Mouse (Mus musculus) mature B cell (primary cell): ENCODE measurements around the gene Rgs6.

Source experiments
- in situ Hi-C: fragments of 300-500 bp; cut with MboI; formaldehyde crosslinking; loops from 2 replicates; pipeline ENCODE4 v1.14.3; 2019

Rgs6 gene

DNA sequence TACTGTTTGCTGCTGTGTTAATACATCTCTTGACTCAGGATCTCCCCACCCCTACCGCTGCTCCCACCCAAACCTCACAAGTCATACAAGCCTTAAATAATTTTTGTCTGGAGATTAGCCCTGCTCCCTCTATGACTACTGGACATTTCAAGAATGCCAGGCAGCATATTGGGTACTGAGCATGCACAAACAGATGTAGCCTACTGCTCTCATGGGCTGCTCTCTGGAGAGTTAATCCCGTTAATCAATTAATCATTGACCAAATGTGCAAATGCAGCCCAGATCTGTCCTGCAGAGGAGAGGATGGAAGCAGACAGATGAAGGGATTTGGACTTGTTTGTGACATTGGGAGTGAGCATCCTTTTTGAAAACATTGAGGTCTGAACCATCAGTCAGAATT lies at the start of gene Rgs6:
TSS of gene Rgs6 (plus strand) at position 276 of the 400 bp plus-strand sequence.
- in situ Hi-C loops, result no loop called here

DNA sequence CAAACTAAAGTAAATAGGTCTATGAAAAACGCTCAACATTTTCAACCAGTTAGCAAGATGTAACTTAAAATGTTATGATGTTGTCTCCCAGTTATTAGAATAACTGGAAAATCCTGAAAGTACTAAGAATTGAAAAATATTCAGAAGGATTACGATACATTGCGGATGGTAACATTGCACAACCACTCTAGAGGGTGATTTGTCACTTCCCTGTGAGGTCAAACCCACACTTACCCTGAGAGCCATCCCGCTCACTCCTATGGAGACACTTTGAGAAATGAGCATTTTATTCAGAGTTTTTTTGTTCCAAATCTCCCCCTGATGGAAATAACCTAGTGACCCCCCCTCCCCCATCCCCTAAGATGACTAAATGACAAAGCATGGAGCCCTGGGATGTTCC lies 41.0 kb upstream of the Rgs6 start:
- in situ Hi-C loops, result no loop called here

DNA sequence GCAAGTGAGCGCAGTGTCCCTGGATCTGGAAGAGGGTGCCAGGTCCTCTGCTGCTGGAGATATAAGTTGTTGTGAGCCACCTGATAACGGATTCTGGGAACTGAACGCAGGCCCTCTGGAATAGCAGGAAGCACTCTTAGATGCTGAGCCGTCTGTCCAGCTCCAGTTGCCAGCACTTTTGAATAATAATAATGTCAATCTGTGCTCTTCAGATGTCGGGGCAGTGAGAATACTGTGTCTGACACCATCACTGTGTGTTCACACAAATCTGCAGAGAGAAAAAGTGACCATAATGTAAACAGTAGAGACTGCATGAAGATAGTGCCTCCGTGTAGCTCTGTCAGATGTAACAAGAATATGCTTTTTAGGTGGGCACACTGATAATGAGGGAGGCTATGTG lies 38.9 kb upstream of the Rgs6 start:
- in situ Hi-C loops, result no loop called here

DNA sequence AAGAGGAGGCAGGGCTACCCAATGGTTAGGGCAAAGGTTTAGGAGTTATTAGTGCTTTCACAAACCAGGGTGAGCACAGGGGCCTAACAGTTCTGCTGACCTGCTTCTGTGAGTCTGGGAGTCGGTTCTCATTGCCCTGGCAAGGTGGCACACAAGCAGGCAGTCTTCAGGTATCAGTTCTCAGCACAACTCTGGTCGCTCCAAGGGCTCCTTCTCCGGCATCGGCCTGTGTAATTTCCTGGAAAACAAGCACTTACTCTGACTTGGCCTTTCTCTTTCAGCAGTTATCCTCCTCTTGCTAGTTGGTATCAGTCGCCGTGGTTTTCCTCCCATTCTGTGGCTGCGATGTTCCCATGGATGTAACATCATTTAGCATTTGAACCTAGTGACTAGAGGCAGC lies 38.0 kb upstream of the Rgs6 start:
- in situ Hi-C loops, result no loop called here

DNA sequence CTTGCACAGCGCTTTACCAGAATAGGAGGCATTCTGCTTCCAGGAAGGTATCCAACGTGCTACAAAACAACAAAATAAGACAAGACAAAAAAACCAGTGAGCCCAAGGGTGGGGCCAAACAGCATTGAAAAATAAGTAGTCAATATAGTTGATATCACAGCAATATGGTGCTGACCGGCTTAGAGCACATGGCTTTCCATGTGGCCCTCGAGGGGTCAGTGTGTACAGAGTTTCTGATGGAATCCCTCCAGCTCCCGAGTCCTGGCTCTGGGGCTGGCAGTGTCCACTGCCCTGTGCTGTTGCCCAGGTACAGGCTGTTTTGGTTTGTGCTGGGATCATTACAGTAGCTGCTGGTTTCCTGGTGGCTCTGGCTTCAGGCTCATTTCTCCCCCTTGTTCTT lies 35.7 kb upstream of the Rgs6 start:
- in situ Hi-C loops, result no loop called here

DNA sequence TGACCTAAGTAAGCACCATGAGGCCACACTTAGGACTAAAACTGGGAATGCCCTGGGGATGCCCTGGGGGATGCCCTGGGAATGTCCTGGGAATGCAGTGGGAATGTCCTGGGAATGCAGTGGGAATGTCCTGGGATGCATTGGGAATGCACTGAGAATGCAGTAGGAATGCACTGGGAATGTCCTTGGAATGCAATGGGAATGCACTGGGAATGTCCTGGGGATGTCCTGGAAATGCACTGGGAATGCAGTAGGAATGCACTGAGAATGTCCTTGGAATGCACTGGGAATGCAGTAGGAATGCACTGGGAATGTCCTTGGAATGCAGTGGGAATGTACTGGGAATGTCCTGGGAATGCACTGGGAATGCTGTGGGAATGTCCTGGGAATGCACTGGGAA lies 25.2 kb upstream of the Rgs6 start:
- in situ Hi-C loops, result no loop called here

DNA sequence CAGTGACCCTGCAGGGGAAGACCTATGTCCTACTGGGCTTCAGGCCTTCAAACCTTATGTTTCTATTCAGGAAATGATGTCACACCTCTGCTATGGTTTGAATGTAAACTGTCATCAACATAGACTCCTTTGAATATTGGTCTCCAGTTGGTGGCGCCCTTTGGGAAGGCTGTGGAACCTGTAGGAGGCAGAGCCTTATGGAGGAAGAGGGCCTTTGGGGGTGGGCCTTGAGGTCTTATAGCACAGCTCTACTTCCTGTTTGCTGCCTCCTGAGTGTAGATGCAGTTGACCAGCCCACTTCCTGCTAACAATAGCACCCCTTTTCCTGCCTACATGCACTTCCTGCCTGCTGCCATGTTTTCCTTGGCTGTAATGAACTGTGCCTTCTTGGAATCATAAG lies 19.7 kb upstream of the Rgs6 start:
- in situ Hi-C loops, result no loop called here

DNA sequence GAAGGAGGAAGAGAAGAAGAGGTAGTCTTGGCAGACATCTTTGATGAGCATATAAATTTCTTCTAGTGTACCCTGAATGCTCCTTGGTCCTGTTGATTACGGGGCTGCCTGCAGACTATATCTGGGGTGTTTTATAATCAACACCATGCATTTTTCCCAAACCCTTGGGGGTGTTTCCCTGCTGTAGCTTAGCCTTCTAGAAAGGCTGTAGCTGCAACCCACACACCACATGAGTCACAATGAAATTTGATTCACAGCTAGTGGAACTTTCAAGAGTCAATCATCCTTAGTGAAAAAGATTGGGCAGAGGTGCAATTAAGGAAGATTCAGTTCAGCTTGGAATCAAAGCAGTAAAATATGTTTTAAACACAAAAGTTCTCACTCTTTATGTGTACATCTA lies 15.4 kb upstream of the Rgs6 start:
- in situ Hi-C loops, result no loop called here

DNA sequence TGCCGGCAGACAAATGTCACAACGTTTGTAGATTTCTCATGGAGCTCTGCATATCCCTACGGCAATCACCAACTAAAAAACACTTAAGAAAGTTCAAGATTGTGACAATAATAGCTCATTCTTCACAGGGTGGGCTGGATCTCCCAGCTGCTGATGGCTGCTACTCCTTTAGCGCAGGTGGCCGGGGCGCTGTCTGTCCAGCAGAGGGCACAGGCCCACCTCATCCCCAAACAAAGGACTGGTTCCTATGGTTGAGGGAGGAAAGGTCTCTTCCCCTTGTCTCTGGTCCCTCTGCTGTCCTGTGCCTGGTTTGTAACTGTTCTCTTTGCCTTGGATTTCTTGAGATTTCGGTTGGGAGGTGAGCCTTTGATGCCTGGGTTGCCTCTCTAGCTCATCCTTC lies 1.5 kb upstream of the Rgs6 start:
- in situ Hi-C loops, result no loop called here

DNA sequence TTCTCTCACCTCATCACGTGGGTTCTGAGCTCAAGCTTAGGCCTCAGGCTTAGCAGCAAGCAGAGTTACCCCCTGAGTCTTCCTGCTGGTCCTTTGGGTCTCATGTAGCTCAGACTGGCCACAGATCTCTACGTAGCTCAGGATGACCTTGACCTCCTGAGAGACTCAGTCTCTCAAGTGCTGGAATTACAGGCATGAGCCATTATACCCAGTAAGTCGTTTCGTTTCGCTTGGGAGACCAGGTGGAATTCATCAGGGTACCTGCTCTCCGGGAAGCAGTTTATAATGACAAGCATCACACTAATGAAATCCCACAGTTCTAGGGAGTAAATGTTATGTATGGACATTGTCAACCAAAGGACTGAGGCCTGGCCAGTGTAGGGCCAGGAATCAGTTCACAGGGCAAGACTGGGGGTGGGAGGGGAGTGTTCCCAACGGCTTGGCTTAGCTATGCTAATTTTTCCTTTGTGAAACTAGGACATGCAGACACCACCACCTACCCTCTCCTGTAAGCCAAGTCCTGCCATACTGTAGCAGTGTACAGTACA lies 670 bp upstream of the Rgs6 start:
- in situ Hi-C loops, result no loop called here

DNA sequence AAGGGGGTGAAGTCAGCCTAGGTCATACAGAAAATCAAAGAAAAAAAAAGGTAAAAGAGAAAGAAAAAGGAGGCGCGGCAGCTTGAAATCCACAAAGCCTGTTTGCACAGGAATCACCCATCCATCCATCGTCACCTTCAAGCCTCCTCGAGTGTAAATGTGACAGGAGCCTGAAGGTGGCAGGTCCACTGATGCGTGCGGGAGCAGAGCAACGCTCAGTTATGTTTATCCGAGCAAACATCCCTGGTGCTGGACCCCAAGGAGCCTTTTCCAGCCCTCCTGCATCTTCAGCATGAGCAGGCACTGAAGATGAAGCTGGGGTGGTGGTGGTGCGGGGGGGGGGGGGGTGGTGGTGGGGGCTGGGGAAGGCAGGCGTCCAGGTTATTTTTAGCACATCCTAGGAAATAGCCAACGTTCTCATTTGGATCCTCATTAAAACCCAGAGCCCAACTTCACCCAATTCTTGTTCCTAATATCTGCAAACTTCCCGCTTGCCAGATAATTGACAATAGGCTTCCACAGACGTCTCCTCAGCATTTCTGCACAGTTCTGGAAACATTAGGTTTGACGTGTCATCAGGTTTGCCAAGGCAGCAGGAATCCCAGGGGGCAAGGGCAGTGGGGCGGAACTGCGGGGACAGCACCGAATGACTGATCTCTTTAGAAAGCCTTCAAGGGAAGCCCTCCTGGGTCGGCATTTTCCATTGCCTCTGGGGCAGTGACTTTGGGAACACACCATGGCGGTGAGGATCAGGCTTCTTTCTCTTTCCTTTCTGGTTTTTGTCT lies 946 bp downstream of the Rgs6 start:
- in situ Hi-C loops, result no loop called here

DNA sequence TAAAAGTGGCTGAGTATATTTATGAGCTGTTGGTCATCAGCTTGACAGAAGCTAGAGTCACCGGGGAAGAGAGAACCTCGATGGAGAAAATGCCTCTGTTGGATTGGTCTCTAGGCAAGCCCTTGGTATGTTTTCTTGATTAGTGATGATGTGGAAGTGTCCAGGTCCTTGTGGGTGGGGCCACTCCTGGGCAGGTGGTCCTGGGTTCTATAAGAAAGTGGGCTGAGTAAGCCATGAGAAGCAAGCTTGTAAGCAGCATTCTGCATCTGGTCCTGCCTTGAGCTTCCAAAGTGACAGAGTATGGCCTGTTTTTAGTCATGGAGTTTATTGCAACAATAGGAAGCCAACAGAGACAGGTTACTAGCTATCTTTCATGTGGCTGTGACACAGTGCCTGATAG lies 10.9 kb downstream of the Rgs6 start:
- in situ Hi-C loops, result no loop called here

DNA sequence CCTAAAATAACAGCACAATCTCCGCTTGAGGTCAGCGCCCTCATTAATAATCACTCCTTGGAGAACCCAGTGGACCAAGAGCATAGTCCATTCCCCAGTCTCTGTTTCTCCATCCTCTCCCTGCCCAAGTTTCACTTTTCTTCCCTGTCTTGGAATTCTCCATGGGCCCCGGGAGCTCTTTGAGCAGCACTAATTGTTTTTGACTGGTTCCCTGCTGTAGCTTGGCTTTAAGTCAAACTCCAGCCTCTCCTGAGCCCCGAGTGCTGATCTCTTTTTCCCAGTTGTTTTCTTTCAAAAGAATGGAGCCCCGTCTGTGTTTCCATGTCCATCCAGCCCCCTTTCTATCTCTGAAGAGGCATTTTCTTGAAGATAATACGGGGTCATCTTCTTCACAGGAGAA lies 12.3 kb downstream of the Rgs6 start:
- in situ Hi-C loops, result no loop called here

DNA sequence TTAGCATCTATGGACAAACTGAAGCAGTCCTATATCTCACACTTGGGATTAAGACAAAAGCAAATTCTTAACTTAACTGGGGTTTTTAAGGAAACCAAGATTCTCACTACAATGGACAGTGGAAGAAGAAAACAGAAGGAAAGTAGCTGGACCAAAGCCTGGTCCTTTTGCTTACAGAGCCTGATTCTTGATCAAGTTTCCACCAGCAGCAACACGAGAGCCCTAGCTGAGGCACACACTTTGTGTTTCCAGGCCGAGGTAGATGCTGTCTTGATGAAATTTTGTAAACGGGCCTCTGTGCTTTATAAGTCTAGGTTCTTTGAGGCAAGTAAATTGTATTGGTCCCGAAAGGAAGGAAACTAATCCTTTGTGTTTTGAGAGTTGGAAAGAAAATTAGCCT lies 14.7 kb downstream of the Rgs6 start:
- in situ Hi-C loops, result no loop called here

DNA sequence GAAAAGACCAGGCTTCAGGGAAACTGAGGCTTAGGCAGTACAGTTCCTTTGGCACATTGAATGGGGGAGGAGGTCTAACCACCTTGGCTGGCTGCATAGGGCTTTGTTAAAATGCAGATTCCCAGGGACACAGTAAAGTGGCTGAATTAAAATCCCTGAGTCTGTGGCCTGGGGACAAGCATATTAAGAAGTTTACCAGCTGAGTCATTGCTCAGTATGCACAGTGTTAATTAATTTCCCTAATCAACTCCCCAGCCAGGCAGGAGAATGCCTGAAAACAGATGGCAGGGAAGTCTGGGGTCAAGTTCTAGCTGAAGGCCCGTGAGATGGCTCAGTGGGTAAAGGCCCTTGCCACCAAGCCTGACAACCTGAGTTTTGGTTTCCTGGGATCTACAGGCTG lies 15.2 kb downstream of the Rgs6 start:
- in situ Hi-C loops, result no loop called here

DNA sequence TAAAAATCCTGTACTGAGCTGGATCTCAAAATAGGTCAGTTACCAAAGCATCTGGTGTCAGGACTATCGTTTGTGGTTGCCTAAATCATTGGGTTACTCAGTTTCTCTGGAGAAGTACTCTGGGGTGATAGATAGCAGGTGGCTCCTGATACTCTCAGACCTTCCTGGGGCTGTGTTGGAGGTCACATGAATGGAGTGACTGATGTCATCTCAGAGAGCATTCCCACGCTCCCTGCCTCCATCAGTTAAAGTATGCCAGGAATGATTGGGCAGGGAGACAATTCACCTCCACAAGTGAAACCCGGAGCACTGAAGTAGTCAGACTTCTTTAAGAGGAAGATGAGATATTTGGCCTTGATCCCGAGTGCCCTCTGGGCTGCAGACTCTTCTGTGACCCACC lies 15.9 kb downstream of the Rgs6 start:
- in situ Hi-C loops, result no loop called here

DNA sequence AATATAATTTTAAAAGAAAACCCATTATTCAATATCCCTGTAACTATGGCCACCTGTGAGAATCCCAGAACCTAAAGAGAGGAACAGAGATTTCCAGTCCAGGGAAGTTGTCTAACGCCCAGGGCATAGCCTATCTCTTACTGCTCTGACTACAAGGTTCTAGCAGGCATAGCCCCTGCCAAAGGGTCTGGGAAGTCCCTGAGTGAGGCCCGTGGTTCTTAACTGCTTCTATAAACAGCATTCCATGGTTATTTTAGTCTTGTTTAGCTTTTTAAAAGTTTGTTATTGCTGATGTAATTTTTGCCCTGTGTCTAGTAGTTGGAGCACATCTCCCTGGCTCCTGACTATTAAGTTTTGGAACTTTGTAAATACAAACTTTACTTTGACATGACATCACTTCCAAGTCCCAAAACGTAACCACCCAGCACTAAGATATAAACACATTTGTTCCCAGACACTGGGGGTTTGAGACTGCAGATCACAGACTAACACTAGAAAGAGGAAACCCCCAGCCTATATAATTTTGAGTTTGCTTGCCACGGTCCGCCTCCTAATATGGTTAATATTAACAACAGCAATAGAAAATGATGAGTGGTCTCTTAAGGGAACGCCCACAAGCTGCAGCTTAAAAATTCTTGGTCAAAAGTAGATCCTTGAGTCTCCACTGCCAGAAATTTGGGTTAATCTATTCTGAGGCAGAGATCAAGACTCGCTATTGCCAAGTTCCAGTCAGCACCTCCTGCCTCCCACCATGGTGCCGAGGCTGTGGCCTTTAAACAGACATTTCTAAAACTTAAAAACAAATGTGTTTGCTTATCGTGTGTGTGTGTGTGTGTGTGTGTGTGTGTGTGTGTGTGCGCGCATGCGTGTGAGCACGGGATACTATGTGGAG lies 24.9 kb downstream of the Rgs6 start:
- in situ Hi-C loops, result no loop called here

DNA sequence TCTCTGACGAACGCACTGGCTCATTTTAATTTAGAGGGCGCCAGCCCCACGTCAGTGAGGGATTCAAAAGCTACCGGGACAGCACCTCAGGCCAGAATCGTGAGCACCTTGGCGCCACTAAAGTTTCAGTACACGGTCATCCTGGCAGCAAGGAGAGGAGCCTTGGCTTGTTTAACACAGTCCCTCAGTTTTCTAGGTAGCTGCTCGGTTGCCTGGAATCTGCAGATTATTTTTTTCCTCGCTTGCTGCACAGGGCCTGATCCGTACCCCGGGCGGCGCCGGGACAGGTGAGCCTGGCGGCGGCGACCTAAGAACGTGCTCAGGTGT lies 28.4 kb downstream of the Rgs6 start:
- in situ Hi-C loops, result no loop called here

DNA sequence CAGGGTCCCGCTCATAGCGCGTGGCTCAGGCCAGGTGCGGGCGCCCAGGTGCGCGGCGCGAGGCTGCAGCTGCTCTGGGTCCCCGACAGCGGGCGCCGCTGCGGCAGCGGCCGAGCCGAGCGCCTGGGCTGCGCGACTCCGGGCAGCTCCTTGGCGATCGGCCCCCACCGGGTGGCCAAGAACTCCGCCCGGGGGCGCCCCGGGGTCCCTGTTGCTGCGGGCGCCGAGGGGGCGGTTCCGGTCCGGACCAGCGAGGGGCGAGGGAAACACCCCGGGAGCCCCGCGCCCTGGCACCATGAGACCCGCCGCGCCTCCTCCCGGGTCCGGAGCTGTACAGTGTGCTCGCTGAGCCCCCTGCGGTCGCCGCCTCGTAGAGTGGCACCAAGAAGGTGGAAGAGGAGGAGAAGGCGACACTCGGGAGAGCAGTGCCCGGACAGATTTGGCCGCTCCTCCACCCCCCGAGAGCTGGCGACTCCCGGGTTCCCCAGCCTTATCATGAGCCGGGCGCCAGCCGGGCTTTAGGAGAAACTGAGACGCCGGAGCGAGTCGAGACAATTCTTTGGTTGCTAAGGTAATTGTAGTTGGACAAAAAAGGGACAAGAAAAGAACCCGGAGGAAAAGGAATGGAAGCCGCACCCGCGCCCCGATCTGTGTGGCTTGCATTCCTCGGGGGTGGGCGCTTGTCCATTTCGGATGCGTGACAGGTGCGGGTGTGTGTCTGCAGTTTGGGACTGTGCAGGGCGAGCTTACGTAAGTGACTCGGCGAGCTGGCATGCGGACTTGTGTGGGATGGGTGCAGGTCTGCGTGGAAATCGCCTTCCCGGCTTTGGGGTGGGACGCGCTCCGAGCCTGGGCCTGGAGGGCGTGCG lies 29.0 kb downstream of the Rgs6 start:
- in situ Hi-C loops, result no loop called here

DNA sequence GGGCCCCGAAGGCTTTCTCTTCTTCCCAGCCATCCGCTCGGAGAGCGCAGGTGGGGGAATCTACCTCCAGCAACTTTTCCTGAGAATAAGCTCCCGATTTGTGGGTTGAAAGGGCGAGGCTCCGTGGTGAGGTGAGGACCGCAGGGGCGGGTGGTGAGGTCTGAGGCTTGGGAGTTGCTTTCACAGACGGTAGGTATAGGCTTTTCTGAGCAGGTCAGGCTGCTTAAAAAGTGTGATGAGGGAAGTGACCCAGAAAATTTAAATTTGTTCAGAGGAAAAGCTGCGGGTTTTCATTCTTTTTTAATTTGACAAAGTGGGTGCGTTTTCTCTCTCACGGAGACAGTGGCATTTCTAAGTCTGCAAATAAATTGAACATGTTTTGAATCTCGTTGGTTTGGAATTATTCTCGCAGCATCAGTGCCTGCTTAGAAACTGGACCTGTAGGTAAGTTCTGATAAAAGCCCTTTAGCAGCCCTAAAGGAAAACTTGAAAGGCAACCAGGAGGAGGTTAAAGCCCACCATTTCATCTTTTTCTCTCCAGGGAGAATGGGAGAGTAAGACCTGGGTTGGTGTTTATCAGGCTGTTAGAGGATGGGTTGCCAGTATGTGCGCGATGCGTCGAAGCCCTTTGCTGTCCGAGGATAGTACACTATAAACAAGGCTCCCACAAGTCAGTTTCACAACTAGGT lies 29.7 kb downstream of the Rgs6 start:
- in situ Hi-C loops, result no loop called here

DNA sequence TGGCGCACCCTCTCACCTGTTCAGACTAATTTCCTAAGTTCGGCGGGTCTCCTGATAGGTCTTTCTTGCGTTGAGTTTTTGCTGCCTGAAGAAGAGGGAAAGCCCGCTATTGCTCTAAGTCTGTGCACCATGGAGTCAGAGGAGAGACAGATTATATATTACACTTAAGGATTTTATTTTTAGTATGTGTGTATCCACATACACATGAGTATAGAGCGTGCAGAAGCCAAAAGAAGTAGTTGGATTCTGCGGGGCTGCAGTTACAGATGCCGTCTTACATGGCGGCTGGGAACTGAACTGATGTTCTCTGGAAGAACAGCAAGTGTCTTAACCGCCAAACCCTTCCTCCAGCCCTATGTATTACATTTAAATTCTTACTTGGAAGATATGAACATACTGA lies 52.3 kb downstream of the Rgs6 start:
- in situ Hi-C loops, result no loop called here

DNA sequence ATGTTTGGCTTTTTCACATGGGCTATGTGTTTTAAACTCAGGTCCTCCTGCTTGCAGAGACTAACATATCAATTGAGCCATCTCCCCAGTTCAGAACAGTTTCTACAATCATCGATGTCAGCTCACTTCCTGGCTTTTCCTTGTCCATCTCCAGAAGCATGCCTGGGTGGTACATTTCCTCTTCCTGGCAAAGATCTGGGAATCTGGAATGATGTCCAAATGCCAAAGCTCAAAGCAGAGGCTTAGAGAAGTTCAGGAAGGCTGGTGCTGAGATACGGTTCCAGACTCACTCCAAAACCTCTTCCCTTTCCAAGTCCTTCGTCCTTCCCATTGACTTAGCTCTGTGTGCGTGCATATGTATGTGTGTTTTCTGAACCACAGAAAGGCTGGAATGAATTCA lies 59.8 kb downstream of the Rgs6 start:
- in situ Hi-C loops, result no loop called here
